Mouse (Mus musculus) embryo, embryonic 10.5 days (tissue): Measurements from ENCODE around the gene Atp11a.

Experiments used
- DNase-seq: peaks from one replicate; pipeline ENCODE4 v3.0.0-alpha.2; 2015; ENCODE audit warnings: low spot score

Atp11a gene

DNA sequence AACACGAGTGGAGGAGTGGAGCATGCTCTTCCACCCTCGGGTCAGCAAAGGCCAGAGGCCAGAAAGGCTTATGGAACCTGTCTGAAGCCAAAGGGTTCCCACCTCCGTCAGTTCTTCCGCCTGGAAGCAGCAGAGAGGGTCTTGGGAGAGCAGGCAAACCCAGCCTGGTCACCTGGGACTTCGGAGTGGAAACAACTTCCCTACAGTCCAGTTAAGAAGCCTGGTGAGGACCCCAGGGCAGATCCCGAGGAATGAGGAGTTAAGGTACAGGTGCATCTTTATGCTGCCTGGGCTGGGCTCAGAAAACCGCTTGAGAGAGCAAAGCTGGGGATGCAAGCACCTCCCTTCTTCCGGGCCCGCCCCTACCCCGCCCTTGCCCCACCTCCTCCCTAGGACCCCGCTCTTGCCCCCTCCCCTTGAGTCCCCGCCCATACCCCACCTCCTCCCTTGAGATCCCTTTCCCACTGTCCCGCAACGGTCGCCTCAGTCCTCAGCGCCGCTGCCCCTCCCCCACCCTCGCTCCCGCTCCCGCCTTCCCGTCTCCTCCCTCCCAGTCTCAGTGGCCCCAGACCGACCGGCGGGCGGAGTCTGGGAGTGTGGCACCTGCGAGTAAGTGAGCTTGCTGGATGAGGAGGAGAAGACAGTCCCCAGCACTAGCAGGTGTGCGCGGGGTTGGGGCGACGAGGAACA, 116.7 kb downstream of the Atp11a start, which contains the start of gene Mcf2l:
Gene Mcf2l, plus strand, starts transcription at position 450 of the 690 bp plus-strand sequence.
- peak; percentile 93 for DNase-seq

DNA sequence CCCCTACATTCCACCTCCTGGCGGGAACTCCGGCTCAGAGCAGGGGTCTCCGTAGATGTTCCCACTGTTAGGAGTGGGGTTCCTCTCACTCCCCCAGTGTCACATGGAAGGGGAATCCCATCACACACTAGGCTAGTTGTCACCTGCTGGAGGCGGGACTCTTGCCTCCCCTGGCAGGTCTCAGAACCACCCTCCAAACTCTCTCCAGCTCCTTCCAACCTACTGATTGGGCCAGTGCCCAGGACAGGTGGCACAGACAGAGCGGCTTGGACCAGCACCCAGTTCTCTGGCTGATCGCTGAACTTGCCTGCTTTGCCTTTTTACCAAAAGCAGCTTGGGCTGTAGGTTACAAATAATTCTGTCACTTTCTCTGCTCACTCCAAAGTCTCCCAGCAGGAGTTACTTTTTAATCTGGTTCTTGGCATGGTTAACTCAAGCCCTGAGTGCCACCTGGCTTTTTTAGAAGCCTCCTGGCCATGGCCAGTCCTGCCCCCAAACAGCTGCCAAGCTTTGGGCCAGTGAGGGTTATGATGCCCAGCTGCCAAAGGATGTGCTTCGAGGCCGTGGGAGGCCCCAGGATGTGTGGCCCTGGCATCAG, 117.5 kb downstream of the Atp11a start:
- no peak for DNase-seq

DNA sequence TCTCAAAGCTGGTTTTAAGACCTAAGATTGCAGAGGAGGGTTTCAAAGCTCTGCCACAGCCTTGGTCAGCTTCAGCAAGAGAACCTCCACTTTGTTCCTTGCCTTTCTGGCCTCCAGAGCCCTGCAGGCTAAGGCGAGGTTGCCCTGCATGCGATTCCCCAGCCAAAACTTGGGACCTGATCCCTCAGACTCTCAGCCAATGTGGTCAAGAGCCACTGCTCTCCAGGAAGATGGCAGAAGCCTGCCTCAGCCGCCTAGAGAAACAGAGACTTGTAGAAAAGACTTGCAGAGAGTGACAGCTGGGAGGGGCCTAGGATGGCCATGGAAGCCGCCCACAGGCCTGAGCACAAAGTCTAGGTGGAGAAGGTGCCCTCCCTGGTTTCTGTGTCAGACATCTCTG, 118.2 kb downstream of the Atp11a start:
- DNase-seq, result no peak

DNA sequence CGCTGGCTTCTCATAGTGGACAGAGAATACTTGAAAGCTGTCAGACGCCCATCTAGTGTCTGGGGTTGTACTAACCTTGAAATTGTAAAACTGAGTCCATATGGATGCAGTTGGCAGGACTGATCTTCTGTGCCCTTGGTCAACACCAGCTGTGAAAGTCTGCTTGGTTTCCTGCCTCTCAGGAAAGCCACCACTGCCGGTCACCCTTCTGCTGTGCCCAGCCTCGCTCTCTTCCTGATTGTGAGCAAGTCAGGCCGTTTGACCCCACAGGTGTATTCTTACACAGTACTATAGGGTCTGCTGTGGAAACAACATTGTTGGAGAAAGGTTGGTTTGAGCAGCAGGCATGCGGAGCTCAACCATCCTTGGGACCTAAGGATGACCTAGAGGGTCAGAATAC, 120.3 kb downstream of the Atp11a start:
- no peak for DNase-seq

DNA sequence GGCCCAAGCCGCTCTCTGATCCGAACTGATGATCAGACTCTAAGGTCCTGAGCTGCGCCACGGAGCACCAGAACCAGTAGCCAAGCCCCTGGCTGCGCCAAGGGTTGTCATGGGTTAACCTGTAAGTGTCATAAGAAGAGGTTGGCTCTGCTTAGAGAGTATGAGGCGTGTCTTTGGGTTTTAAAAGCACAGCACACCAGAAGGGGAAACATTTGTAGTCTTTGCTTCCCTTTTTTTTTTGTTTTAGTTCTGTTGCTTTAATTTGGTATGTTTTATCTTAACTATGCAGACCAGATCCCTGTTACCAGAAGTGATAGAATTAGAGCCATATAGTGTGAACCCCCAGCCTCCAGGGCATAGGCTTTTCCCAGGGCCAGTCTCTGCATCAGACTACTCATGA, 123.3 kb downstream of the Atp11a start:
- DNase-seq, result no peak

DNA sequence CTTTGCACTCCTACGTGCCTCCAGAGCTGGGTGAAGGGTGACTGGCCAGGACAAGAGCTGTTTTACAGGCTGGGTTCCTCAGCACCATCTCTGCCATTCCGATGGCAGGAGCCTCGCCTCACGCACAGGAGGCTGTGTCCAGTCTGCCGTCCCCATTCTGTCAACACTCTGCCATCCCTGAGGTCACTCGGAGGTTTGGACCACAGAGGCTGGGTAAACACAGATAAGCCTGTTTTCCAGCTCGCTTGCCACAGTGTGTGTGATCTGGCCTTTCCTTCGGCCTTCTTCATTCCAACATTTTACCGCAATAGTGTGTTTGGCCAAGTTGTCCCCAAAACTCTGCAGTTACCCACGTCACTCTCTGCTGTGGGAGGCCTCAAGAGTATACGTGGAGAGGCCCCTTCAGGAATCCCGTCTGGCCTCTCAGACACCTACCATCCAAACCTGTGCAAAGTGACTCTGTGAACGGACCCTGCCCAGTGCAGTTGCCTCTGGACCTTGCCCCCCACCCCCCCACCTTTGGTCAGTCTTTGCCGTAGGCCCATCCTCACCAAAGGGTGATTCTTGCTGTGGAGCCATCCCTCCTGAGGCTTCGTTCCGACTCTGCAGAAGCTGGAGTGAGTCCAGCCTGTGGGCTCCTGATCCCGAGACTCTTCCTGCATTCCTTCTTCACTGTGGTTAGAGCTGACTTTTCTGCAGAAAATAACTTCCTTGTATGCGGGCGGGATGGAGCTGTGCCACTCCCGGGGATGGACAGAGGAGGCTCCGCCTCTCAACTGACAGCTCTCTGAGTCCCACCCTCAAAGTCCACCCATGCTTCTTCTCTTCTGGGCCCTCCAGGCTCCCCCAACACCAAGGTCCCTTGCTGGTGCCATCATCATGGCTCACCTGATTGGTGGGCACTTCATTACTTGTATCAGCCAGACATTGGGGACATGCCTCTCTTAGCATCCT, 126.5 kb downstream of the Atp11a start:
- DNase-seq, result no peak

DNA sequence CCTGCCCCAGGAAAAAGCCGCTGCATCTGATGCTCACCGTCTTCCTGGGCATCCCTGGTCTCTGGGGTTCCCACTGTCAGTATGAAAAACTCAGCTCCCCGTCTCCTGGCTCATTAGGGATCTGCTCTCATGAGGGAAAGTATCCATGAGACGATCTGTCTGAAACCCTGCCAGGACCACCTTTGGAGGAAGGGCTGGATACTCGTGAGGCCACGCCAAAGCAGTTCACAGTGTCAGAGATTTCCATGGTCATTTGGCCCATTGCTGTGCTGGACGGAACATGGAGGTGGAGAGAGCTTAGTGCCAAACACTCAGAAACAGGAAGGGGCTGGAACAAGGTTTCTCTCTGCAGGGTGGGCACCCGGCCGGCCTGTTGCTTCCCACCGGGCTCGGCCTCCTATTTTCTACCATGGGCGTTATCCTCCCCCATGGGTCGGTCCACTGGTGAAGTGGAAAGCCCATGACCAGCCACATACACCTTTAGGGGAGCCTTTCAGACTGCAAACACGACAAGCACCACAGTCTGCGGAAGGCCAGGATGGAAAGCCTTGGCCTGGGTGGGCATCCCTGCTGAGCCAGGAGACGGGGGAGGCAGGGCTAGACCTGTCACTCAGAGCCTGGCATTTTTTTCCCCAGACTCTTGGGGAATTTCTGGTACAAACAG, 131.1 kb downstream of the Atp11a start:
- DNase-seq, result no peak

DNA sequence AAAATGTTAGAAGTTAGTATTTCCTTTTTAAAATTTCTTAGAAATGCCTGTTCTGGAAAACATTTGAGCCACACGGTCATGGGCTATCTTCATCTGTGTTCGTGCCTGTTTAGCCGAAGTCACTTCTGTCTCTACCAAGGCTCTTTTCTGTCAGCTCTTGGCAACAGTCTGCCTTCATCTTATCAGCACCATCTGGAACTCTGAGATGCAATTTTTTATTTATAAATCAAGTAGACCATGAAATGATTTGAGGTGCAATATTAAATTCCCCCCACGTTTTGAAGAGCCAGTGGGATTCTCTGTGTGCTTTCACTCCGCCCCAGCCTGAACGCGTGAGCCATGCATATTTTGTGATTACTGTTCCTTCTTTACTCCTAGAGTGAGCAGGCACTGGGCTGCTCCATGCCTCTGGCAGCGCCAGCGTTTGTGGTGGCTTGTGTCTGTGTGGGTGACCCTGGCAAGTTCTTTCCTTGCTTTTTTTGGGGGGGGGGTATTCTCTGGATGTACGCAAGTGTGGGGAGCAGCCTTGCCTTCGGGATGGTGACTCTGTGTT, 132.3 kb downstream of the Atp11a start:
- no peak for DNase-seq

DNA sequence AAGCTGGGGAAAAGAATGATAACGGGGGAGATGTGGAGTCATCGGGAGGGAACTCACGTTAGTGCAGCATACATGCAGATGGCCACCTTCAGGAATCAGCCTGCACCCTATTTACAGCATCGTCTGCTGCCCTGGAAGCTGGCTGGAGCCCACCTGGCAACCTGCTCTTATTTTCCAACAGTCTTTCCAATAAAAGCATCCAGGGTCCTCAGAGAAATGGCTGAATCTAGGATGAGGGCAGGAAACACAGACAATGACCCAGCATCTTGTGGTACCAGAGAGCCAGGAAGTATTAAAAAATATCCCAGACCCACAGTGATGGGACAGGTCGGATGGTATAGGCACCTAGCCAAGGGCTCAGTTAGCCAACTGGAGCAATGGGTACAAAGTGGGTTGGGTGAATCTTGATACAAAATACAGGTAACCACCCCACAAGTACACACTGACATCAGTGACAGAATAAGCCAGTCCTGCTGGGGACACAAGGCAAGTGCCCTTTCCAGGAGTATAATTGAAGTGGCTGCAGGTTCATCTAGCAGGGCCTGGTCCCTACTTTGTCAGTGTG, 136.2 kb downstream of the Atp11a start:
- no peak for DNase-seq

DNA sequence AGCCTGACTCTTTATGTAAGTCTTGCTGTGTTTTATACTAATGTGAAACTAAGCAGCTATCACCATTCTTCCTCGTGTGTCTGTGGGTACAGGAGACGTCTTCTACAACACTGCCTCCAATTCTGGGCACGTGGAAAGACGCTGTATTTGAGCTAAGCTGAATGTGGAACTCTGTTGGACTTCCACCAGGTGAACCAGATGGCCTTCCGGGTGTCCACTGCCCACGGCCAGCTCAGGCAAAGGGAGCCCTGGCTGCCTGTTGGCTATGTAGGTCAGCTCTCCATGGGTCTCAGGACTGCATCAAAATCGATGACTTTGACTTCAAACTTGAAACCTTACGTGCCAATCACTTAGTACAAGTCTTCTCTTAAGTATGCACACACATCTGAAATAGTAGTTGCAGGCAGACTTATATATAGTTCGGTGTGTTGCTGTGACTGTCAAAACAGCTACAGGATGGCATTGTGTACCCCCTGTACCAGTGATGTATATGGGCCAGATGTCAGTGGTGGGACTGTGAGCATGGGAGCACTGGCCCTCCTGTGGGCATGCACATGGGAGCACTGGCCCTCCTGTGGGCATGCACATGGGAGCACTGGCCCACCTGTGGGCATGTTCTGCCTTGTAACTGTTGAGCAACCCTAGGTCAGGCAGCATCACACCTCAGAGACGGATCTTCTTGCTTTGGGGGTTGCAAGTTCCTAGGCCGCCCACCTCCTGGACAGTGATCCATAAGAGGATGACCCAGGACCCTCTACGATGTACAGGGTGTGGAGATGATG, 137.2 kb downstream of the Atp11a start:
- no peak for DNase-seq

DNA sequence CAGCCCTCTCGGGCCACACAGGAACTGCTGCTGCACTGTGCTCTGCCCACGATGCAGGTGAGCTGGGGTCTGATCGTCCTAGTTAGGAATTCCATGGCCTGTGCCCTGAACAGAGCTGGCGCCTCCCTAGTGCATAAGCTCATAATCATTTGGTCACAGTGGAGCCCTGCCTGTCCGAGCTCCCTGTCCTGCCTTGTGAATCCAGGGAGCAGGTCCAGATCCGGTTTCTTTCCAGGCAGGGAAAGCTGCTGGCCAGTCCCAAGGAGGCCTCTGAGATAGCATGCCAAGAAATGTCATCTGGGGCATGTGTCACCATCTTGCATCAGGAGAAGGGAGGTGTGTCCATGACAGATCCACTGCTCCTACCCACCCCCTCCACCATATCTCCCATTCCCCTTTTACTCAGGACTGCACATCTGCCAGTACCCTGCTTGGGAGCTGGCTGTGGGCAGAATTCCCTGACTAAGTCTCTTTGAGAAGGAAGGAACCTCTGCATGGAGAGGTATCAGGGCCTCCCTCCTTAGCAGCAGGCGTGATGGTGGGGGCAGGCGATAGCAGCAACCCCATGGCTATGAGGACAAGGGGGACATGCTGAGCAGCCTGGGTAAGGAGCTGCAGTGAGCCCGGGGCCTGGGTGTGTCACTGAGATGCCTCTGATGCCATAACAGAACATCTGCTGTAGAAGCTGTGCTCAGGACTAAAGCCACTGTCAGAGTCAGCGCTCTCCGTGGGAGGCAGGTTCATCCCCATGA, 138.1 kb downstream of the Atp11a start:
- no peak for DNase-seq

DNA sequence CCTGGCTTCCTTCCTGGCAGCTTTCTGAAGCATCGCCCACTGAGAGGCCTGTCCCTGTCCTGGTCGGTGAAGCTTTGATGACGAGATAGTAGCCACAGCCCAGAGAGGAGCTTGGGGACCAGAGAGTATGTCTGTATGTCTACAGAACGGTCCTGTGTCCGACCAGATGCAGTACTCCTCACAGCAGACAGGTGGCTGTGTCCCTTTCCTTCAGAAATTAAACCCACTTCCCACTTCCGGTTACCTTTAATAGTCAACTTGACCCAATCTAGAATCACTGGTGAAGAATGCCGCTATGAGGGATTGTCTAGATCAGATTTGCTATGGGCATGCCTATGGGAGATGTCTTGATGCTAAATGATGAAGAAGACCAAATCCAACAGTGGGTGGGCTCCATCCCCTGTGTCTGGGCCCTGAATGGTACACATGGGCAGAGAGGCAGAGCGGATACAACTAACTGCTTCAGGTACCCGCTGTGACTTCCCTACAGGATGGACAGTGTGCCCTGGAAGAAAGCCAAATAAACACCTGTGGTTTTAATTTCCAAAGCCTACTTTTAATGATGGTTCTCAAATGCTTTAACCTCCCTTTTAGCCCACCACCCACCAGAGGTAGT, 138.8 kb downstream of the Atp11a start:
- DNase-seq, result no peak

DNA sequence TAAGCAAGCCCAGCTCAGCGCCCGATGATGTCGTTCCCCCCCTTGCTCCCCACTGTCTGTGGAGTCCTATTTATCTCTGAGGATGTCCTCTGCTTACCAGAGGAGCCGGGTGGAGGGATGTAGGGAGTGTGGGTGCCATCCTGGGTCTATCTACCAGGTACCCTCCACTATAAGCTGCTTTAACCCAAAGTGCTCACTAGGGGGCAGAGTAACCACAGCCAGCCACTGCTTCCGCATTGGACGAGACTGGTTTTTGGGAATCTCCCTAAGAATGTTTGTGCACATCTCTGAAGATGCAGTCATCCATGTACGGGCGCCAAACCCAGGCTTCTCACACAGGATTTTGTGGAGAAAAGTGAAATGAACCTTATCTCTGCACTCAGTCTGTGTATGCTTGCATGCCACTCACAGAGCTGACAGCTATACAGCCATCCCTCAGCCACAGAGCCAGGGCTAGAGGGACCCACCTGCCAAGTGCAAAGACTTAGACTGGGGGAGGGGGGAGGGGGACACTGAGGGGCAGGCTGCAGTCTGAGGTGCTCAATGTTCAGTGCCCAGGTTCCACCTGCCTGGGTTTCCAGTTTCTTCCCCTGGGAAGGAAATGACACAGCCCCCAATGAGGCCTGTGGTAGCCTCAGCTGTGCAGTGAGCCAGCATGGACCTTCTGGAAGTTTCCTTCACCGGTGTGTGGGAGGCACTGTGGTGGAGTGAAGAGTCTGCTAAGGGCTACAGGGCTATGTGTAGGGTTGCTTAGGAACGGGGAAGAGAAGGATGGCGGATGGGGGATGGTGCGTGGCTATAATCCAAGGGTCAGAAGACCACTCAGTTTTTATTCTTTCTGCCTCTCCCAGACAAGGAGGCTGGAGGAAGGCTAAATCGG, 139.9 kb downstream of the Atp11a start:
- DNase-seq, result peak; percentile 82

DNA sequence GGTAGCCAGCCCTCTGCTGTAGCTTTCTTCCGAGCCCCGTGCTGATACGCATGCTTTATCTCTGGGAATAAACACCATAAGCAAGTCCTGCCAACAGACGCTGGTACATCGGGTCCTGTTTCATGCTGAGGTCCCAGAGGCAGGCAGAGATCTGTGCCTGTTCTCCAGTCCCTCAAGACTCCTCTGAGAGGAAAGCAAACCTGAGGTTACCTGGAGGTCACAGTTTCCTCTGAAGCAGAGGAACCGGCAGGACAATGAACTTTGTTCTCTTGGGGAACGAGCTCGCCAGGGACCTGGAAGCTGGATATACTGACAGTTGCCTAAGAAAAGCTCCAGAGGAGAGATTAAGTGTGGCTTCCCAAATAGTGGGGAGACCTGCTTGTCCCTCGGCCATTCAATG, 141.0 kb downstream of the Atp11a start:
- DNase-seq, result no peak

DNA sequence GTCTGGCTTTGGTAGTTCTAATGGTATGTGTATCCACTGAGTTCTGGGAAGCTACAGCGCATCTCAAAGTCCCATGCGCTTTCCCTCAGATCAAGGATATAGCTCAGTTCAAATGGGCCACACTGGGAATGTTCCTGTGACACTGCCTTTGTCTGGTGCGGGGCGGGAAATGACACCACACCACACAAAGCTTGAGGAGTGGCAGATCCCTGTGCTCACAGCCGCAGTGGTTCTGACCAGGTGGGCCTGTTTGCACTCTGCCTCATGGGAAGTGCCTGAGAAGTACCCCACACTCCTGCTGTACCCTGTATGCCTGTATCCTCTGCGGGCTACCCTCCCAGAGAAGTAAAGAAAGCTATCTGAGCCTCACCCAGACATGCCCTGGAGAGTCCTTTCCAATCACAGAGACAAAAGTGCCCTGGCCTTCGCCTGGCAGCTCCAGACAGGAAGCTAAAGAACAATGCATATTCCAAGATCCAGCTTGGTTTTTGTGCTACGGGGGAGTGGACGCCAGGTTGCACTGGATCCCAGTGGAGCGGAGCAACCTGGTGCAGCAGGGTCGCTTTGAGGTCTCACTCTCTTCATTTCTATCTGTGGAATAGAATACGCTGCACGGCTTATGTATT, 147.1 kb downstream of the Atp11a start:
- DNase-seq, result no peak

DNA sequence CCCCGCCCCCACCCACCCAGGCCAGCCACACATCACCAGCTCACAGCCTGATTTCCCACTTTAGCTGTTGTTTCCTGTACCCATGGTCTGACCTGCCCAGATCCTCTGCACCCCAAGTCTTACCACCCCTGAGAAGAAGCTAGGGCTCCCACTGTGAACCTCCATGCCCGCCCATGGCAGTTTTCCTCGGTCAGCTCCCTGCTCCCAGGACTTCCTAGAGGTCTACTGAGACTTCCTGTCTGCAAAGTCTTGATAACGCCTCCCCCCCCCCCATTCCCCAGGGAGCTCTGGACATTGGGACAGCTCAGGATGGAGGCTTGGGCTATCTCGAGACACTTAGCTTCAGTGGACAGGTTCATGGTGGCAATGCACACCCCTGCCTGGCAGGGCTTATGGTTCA, 148.3 kb downstream of the Atp11a start:
- DNase-seq, result no peak

DNA sequence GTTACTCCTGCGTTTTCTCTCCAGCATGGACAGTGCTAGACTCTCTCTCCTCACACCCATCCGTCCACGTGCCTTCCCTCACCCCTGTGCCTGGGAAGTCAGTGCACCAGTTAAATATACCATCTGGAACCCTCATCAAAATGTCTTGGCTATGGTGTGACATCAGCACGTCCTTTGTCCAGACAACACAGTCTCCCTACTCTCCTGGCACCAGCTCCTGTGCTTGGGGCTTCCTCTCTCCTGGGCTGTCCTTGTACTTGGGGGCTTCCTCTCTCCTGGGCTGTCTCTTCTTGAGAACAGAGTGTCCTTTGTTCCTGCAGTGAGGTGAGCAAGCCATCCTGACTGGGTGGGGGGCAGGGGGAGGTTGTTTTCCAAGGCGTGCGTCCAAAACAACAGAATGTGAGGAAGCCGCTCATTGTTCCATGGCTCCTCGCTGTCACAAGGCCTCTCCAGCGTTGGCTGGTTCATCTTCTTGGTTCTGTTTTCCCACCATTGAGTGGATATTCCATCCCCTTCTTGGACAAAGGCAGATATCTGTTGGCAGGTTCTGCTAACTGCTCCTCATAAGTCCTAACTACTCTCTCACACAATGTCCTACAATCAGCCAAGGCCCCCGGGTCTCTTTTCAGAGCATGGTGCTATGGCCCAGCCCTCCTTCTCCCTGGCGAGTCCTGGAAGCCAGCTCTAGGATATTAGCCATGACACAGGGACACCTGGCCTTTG, 148.9 kb downstream of the Atp11a start:
- no peak for DNase-seq

DNA sequence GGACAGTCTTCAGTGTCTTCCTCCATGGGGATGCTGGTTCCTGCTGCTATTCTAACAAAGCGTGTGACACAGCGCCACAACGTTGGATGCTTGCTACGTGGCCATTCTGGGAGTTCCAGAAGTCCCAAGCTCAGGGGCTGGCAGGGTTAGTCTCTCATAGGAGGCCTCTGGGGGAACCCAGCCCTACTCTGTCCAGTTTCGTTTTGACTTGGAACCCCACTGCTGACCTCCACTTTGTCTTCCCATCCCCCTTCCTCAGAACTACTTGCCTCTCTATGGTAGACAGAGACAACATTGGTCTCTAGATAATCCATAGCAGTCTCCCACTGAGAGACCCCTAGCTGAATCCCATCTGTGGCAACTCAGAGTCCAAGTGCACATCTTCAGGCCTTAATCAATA, 149.8 kb downstream of the Atp11a start:
- no peak for DNase-seq
